ENCODE assay signal across 17 mouse cellular contexts in the genomic region with DNA sequence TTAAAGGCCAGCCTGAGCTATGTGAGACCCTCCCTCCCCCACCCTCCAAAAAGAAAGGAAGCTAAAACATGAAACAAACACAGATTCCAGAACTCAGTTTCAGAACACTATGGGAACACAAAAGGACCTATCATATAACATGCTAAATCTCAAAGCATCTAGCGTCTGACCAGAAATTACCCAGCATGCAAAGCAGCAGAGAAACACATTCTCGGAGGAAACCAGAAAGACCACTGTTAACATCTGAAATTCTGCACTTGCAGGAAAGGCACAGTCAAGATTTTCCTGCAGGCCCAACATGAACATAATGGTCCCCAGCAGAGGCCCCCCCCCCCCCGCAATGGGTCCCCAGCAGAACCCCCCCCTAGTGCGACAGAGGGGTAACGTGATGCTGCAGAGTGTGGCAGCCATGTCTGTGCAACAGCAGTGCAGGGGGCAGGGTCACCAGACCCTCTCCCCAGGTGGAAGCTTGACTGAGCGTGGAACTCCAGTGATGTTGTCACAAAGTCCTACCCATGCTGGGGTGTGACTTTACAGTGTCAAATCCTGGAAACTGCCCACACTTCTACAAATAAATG. TPM values are rescaled to one million over a fixed set of nuclear protein-coding genes. Genes with fewer than 3 reads are reported as not detected.
DNase-seq lines count a peak whose midpoint lies in the region; ATAC-seq lines count a peak whose summit lies in the region.
"Had no signal": no experiment of that assay in that cellular context is flagged by ENCODE, and none has a peak within 500 bp of the region (broad histone marks: within the 10 kb centered on the region; RNA-seq: fewer than 3 reads in every experiment).

No protein-coding gene starts in this region.

- peaks cover 70% of the 10 kb centered on the region for H3K4me1 ChIP-seq in heart, embryonic 16.5 days (ENCODE audit: control insufficient read depth, insufficient read depth, low read length)
- peaks cover 92% of the 10 kb centered on the region for H3K4me1 ChIP-seq in liver, embryonic 13.5 days (replicated peaks)

- H3K9me3 ChIP-seq in heart, embryonic 16.5 days (replicated peaks; ENCODE audit: control insufficient read depth, low read length), result no peaks in the 10 kb centered on the region
- no peaks in the 10 kb centered on the region for H3K9me3 ChIP-seq in liver, embryonic 13.5 days (replicated peaks)
- H3K9me3 ChIP-seq: embryonic facial prominence, embryonic 12.5 days; megakaryocyte, embryonic 14.5 days; stomach, embryonic 15.5 days had no signal

- H3K9ac ChIP-seq in heart, embryonic 16.5 days (ENCODE audit: low read length), result no peak overlapping the region
- H3K9ac ChIP-seq in liver, embryonic 13.5 days, result 0 out of 2 replicates have a peak overlapping the region, but pooled peaks have one; percentile 52
- H3K9ac ChIP-seq: embryonic facial prominence, embryonic 12.5 days; stomach, embryonic 15.5 days had no signal

- peak overlapping the region; percentile 95; the same call in 1 of the 2 replicates for H3K27ac ChIP-seq in heart, embryonic 16.5 days (ENCODE audit: low read length)
- H3K27ac ChIP-seq in liver, embryonic 13.5 days, result peak overlapping the region; percentile 87
- H3K27ac ChIP-seq: embryonic facial prominence, embryonic 12.5 days; stomach, embryonic 15.5 days had no signal

- no peaks in the 10 kb centered on the region for H3K36me3 ChIP-seq in heart, embryonic 16.5 days (ENCODE audit: control insufficient read depth, insufficient read depth)
- peaks cover 15% of the 10 kb centered on the region for H3K36me3 ChIP-seq in liver, embryonic 13.5 days
- H3K36me3 ChIP-seq: embryonic facial prominence, embryonic 12.5 days; stomach, embryonic 15.5 days had no signal

- DNase-seq in CD4-positive, CD25-positive, alpha-beta regulatory T cell, adult 2 months (ENCODE audit: low read depth, low spot score), result peak; percentile 47
- DNase-seq in heart, postnatal 4 days, result no peak
- peak; percentile 37 for DNase-seq in CD4-positive helper T cell, adult 2 months (ENCODE audit: low read depth, low spot score)
- no peak for DNase-seq in liver, embryonic 13.5 days
- no peak for DNase-seq in urinary bladder, adult 18-20 months (ENCODE audit: low spot score in 2 of 2)
- DNase-seq in lung, postnatal 4 days, result no peak
- DNase-seq: adrenal gland, postnatal 14 days; cerebellum, adult 18-20 months; kidney, adult 8-10 months; kidney, postnatal 4 days had no signal

- no peaks in the 10 kb centered on the region for H3K27me3 ChIP-seq in heart, embryonic 16.5 days (ENCODE audit: control insufficient read depth, insufficient read depth, low read length)
- H3K27me3 ChIP-seq in liver, embryonic 13.5 days, result no peaks in the 10 kb centered on the region
- H3K27me3 ChIP-seq: embryonic facial prominence, embryonic 12.5 days; megakaryocyte, embryonic 14.5 days; stomach, embryonic 15.5 days had no signal

- H3K4me3 ChIP-seq in heart, embryonic 16.5 days (ENCODE audit: low read length), result no peak overlapping the region
- H3K4me3 ChIP-seq in liver, embryonic 13.5 days (replicated peaks), result no peak overlapping the region
- H3K4me3 ChIP-seq: embryonic facial prominence, embryonic 12.5 days; stomach, embryonic 15.5 days had no signal

- 59% methylated on average over 6 of the region's 6 CpGs for WGBS in heart, embryonic 16.5 days
- 71% methylated on average over 6 of the region's 6 CpGs for WGBS in liver, embryonic 13.5 days (ENCODE audit: insufficient replicate concordance)

- no peak for ATAC-seq in CD4-positive, CD25-positive, alpha-beta regulatory T cell, adult 4 months
- ATAC-seq in heart, embryonic 16.5 days (replicated peaks; ENCODE audit: extremely low read depth, insufficient read depth, low FRiP score), result no peak
- no peak for ATAC-seq in liver, embryonic 13.5 days (ENCODE audit: low read depth)
- ATAC-seq: lung, postnatal 0 days; midbrain, embryonic 16.5 days had no signal

- H3K4me2 ChIP-seq in heart, embryonic 16.5 days (ENCODE audit: low read depth, low read length), result no peak overlapping the region
- H3K4me2 ChIP-seq in liver, embryonic 13.5 days, result no peak overlapping the region
- H3K4me2 ChIP-seq: embryonic facial prominence, embryonic 12.5 days; stomach, embryonic 15.5 days had no signal

RNA-seq across cellular contexts. Expression of a gene that starts 24.3 kb away (rescaled TPM):
- 10 to 100 TPM; 22.6 to 24.4 TPM for polyA plus RNA-seq in CD4-positive, CD25-positive, alpha-beta regulatory T cell, adult 4 months (2017; shearing (Covaris generic))
- 27.6 and 30.1 TPM in 2 replicates for polyA plus RNA-seq in heart, embryonic 16.5 days (2015; fragmentation: Nextera tagmentation; extraction: Ambion mirVana)
- total RNA-seq in heart, postnatal 4 days (2021), result 10 to 100 TPM; 40.9 to 42.5 TPM
- polyA plus RNA-seq in liver, embryonic 13.5 days (2015; fragmentation: Nextera tagmentation; extraction: Ambion mirVana), result 10.6 and 13.0 TPM in 2 replicates

RNA-seq across cellular contexts. Expression of a gene that starts 35.0 kb away (rescaled TPM):
- not detected for polyA plus RNA-seq in CD4-positive, CD25-positive, alpha-beta regulatory T cell, adult 4 months (2017; shearing (Covaris generic))
- polyA plus RNA-seq in heart, embryonic 16.5 days (2015; fragmentation: Nextera tagmentation; extraction: Ambion mirVana), result 19.7 and 21.4 TPM in 2 replicates
- 10 to 100 TPM; 15.7 to 20.5 TPM for total RNA-seq in heart, postnatal 4 days (2021)
- polyA plus RNA-seq in liver, embryonic 13.5 days (2015; fragmentation: Nextera tagmentation; extraction: Ambion mirVana), result 2.0 and 2.2 TPM in 2 replicates

Comparison
In these comparisons a context has a peak if more than half of its experiments do, and no peak if none do; other contexts are left out.
1. DNase-seq: peak in CD4-positive, CD25-positive, alpha-beta regulatory T cell, adult 2 months (single experiment) and CD4-positive helper T cell, adult 2 months (single experiment); none in heart, postnatal 4 days (single experiment), liver, embryonic 13.5 days (single experiment), urinary bladder, adult 18-20 months (0 of 2) and lung, postnatal 4 days (0 of 2).